Mouse (Mus musculus) fat pad, adult 2 months (tissue): ENCODE measurements around the gene Atp6v1f.

ENCODE experiments used
- DNase-seq: peaks from one replicate; pipeline ENCODE4 v3.0.0-alpha.2; 2011; ENCODE audit warnings: low read depth, low spot score; ENCODE audit errors: extremely low read depth

Gene Atp6v1f

GRCm38 (mm10) chr6:29461502-29461901 is 6.0 kb upstream of the Atp6v1f start:
- no peak for DNase-seq

- DNase-seq: no peak
Observed at GRCm38 (mm10) chr6:29463388-29463787, 4.1 kb upstream of the Atp6v1f start.

- DNase-seq: no peak
Observed at GRCm38 (mm10) chr6:29468851-29469250, 1.3 kb downstream of the Atp6v1f start.

GRCm38 (mm10) chr6:29471137-29471536 is 3.6 kb downstream of the Atp6v1f start, which contains the start of gene Atp6v1fnb:
Gene Atp6v1fnb (plus strand): TSS chr6:29471437.
- no peak for DNase-seq

GRCm38 (mm10) chr6:29473941-29474691 is 6.6 kb downstream of the Atp6v1f start:
- DNase-seq: no peak

GRCm38 (mm10) chr6:29474736-29475135 is 7.2 kb downstream of the Atp6v1f start:
- no peak for DNase-seq

- no peak for DNase-seq
Observed at GRCm38 (mm10) chr6:29482691-29483090, 15.2 kb downstream of the Atp6v1f start.

GRCm38 (mm10) chr6:29484716-29485559 is 17.4 kb downstream of the Atp6v1f start:
- no peak for DNase-seq

- no peak for DNase-seq
Observed at GRCm38 (mm10) chr6:29485951-29486350, 18.4 kb downstream of the Atp6v1f start.

GRCm38 (mm10) chr6:29494101-29494500 is 26.6 kb downstream of the Atp6v1f start:
- no peak for DNase-seq

GRCm38 (mm10) chr6:29496270-29496669 is 28.8 kb downstream of the Atp6v1f start:
- DNase-seq: no peak

- no peak for DNase-seq
Observed at GRCm38 (mm10) chr6:29497791-29498190, 30.3 kb downstream of the Atp6v1f start.

- DNase-seq: no peak
Observed at GRCm38 (mm10) chr6:29500177-29500576, 32.7 kb downstream of the Atp6v1f start.

- no peak for DNase-seq
Observed at GRCm38 (mm10) chr6:29500810-29501209, 33.3 kb downstream of the Atp6v1f start.

- no peak for DNase-seq
Observed at GRCm38 (mm10) chr6:29501599-29501998, 34.1 kb downstream of the Atp6v1f start.

GRCm38 (mm10) chr6:29505493-29505892 is 38.0 kb downstream of the Atp6v1f start:
- no peak for DNase-seq

GRCm38 (mm10) chr6:29506834-29507233 is 39.3 kb downstream of the Atp6v1f start:
- DNase-seq: no peak

- DNase-seq: no peak
Observed at GRCm38 (mm10) chr6:29507447-29508309, 40.2 kb downstream of the Atp6v1f start, which contains the start of gene Kcp. Gene Kcp (minus strand): TSS chr6:29507952.

GRCm38 (mm10) chr6:29509086-29509485 is 41.6 kb downstream of the Atp6v1f start:
- no peak for DNase-seq

GRCm38 (mm10) chr6:29513284-29513683 is 45.8 kb downstream of the Atp6v1f start:
- DNase-seq: no peak

GRCm38 (mm10) chr6:29517139-29517538 is 49.6 kb downstream of the Atp6v1f start:
- no peak for DNase-seq
